Mouse (Mus musculus): Measurements from ENCODE around the gene Casd1. TPM values are rescaled to one million over a fixed set of nuclear protein-coding genes. Genes with fewer than 3 reads are reported as not detected.

The Casd1 gene
- total RNA-seq, 2 experiments from 2014 or later, result 17.2 to 23.4 TPM

Other genes starting within 250 kb of the Casd1 start
- gene Col1a2, start 96.0 kb upstream of the Casd1 start, total RNA-seq (2021), result 10 to 100 TPM; 67.9 to 81.6 TPM
- gene Sgce, start 146.4 kb downstream of the Casd1 start, total RNA-seq (2021), result 10 to 100 TPM in 1 of 2 experiments, 1 to 10 TPM in 1; 7.6 to 10.5 TPM
- gene Peg10, start 146.5 kb downstream of the Casd1 start, total RNA-seq (2021), result 1 to 10 TPM; 1.1 to 1.3 TPM

All from gastrocnemius, adult 18-20 months (tissue).